Mouse (Mus musculus) c-Kit-positive CD71-positive TER-119-negative erythroid progenitor cells, embryonic 14.5 days (primary cell): ENCODE results near the gene Exosc9.

ENCODE experiments used
- DNase-seq: peaks from one replicate; pipeline ENCODE4 v3.0.0-alpha.2; 2013; ENCODE audit warnings: low read depth

Exosc9 gene

DNA sequence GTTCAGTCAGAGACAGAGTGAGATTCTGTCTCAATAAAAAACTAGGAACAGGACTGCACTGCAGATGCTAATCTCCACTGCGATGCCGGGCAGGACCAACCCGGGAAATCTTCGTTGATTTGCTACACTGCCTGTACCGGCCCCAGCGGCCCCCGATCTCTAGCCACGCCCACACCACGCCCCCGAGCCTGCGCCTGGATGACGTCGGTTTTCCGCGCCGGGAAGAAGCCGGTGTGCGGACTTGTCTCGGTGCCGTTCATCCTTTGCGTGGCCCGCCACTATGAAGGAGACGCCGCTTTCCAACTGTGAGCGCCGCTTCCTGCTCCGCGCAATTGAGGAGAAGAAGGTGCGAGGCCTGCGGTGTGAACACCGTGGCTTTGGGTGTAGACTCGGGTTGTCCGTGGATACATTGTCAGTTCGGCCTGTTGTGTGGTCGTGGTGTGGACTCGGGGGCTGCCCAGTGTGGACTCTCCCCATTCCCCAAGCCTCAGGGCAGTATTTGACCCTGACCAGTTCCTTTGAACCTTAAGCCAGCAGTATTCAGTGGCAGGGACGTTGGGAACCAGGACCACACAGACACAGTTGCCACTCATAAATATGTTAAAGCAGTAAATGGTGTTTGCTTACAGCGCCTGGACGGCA, at the start of gene Exosc9:
Gene Exosc9, plus strand, starts transcription at position 201 of the 642 bp plus-strand sequence.
- peak; percentile 68 for DNase-seq

DNA sequence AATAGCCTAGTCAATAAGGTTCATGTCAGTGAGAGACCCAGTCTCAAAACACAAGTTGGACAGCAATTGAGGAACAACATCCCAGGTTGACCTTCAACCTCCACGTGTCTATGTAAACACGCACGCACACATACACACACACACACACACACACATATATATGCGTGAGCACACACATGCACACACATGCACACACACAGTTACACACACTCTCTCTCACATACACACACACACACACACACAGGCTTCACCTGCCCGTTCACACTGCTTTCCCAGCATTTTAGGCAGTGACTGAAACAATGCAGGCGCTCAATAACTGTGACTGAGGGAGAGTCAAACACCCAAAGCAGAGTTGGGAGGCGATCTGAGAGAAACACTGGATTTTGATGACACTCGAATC, 47.1 kb upstream of the Exosc9 start:
- no peak for DNase-seq

DNA sequence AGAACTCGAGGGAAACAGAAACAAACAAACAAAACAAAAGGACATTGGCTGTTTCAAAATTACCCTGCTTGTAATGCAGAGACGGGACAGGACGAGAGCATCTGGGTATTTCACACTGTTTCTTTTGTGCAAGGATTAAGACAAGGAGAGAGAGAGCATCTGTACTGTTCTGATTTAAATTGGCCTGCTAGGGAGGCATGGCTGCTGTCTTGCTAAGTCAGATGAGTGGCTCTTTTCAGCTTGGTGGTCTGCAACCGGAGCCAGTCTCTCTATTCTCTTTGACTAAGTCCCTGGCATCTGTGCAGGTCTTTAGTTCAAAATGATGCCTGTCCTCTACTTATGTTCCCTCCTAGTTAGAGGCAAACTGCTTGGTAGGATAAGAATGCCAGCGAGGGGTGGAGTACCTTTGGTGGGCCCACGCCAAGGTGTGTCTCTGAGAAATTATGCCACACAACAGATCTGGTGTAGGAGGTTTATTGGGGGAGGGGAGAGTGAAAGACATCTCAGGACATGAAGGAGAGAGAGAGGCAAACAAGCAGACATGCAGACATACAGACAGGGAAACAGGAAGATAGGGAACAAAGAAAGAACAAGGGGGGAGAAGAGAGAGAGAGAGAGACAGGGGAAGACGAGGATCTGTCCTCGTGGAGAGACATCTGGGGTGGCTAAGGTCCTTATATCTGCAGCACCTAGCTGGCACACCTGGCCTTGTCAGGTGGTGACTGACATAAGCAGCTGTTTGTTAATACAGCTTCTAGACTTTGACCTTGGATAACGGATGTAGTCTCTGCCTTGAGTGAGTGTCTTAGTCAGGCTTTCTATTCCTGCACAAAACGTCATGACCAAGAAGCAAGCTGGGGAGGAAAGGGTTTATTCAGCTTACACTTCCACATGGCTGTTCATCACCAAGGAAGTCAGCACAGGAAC, 46.3 kb upstream of the Exosc9 start:
- no peak for DNase-seq

DNA sequence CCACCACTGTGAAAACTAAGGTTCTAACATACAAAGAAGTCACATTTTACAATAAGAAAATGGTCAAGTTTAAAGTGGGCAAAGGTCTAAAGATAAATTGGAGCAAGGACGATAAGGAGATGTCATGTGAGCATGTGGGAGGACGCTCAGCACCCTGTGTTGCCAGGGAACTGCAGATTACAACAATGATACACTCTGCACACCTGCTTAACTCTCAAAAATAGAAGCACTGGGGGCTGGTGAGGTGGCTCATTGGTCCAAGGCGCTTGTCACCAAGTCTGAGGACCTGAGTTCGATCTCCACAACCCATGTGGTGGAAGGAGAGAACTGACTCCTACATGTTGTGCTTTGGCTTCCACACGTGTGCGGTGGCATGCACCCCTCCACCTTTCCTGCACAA, 40.9 kb upstream of the Exosc9 start:
- no peak for DNase-seq

DNA sequence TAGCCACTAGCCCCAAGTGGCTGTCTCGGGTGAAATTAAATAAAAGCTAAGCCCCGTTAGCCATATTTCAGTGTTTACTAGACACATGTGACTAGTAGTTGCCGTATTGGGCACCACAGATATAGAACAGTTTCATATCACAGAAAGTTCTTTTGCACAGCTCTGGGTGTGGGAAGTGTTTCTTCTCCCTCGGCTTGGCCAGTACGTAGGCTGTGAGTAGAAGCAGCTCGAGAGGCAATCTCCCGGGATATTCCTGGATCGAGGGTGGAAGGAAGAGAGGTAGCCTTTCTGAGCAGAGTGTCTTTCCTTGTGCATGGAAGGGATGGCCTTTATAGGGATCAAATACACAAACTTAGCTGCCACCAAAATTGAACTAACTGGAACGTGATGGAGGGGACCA, 36.2 kb upstream of the Exosc9 start:
- no peak for DNase-seq

DNA sequence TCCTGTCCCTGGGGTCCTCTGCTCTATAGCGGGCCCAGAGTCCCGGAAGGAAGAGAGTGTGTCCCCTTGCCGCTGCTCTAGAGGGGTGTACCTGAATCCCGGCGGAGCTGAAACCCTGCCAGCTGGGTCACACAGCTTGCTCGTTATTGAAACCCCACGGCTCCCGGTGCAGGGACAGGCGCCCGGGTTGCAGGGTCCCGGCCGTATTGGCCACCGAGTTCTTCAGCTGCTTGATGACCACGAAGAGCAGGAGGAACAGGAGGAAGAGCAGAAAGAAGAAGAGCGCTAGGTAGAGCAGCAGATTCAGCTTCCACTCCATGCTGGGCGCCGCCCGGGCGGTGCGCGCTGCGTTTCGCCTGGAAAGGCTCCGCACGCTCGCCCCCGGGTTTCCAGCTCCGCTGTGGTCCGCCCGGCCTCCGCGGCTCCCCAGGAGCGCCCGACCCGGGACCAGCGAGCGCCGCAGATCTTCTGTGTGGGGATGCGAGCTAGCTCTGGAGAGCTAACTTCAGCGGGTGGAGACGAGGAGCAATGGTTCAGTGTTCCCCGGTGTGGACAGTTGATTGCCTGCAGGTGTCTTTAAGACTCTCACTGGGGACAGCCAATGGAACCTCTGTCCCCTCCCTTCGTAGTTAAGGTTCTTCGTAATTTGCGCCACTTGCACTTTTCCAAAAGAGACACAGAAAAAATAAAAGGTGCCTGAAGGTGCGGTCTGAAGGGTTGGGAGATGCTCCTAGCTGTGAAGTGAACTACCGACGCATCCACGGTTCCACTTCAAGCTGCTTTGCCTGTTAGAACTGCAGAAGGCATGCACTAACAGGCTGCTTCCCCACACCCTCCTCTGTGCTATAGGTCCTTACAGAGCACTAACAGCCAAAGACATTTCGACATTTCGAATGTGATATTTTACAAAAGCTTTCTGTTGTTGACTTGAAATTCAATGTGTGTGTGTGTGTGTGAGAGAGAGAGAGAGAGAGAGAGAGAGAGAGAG, 31.0 kb upstream of the Exosc9 start, which contains the start of gene Gm11549:
Gene Gm11549, minus strand, starts transcription at position 741 of the 988 bp plus-strand sequence.
- no peak for DNase-seq

DNA sequence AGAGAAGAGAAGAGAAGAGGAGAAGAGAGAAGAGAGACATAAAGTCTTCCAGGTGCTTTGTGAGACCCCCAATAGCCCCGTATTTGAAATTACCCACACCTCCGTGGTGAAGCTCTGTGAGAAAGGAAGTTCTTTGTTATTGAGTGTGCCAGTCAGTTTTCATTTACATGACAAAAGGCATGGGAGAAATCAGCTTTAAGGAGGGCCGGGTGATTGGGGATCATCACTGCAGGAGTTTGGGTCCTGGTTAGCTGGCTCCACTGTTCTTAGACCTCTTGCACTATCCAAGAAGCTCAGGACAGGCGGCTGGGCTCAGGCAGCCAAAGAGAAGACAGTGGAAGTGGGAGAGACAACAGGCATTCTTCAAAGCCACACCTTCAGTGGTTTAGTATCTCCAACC, 30.3 kb upstream of the Exosc9 start:
- DNase-seq = no peak

DNA sequence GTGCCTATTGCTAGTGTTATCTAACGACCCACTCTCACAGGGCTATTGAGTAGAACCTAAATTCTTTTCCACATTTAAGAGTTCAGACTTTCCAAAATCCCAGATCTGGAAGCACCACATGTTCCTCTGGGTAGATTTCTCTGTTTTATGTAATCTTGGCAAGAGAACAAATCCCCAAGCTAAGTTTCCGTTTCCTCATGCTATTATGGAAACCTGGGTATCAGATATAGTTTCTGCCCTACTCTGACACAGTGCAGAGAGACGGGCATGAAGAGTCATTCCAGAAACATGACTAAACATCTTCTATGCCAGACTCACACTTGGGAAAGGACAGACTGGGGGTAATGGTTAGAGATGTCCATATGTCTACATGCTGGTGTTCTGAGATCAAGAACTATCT, 27.9 kb upstream of the Exosc9 start:
- DNase-seq = no peak

DNA sequence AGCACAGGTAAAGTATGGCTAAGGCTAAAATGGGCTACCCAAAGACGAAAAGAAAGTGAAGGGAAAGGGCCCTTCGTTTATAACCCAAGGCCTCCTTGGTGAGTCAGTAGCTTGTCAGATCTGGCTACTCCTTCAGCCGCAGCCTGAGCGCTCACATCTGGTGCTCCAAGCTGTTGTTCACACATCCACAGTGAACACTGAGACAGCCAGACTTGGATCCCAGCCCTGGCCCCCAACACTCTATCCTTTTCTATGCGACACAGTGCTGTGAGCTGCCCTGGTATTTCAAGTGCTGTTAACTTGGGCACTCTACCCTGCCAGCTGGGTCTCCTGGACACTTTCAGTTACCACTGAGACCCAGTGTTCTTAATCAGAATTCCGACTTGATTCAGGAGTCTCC, 22.1 kb upstream of the Exosc9 start:
- DNase-seq = no peak

DNA sequence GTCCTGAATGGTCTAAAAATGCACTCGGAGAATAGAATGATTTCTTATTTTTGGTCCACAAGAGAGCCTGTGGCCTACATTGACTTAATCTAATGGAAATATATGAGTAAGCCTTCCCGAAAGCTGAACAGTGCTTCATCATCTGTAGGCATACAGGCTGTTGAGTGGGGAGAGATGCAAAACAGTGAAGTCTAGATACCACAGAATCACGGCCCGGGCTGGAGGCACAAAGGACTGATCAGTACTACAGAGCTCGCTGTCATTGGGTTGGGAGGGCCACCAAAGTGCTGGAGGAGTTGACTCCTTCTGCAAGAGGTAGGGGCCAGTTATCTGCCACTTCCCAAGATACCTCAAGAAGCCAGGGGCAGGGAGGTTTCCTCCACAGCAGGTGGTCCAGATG, 21.6 kb upstream of the Exosc9 start:
- DNase-seq = no peak

DNA sequence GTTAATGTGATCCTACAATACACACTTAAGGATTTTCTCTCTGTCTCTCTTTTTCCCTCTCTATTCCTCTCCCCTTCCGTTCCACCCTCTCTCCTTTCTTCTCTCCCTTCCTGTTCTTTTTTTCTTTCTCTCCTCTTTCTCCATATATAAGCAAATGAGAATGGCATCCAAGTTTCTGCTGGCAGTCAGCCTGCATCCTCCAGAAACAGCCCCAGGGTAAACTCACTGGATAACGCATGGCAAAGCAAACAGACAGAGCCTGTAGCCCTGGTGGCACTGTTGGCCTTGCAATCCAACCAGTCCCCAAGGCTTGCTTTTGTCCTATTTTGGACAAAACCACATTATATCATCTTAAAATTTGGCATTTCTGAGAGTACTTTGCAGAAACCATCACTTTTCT, 21.2 kb upstream of the Exosc9 start:
- no peak for DNase-seq

DNA sequence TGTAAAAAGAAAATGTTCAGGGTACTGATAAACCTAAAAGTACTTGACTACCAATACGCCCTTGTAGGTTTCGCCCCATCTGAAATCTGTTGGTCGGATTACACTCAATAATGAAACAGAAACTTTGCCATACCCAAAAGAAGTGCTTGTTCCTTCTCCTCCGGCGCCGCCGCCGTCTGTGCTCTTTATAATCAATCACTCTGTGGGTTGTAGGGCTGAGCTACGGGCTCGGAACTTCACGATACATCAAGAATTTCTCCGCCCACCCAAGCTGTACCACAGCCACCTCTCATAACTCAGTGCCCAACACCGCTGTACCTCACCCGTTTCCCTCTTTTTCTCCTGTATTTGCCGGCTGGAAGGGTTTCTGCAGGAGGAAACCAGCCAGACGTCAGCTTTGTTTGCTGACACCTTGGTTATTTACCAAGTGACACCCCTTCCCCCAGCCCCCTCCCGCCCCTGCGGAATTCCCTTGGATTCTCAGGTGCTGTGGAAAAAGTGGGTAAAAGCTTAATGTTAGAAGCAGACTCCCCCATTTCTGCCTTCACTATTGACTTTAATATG, 20.3 kb upstream of the Exosc9 start:
- no peak for DNase-seq

DNA sequence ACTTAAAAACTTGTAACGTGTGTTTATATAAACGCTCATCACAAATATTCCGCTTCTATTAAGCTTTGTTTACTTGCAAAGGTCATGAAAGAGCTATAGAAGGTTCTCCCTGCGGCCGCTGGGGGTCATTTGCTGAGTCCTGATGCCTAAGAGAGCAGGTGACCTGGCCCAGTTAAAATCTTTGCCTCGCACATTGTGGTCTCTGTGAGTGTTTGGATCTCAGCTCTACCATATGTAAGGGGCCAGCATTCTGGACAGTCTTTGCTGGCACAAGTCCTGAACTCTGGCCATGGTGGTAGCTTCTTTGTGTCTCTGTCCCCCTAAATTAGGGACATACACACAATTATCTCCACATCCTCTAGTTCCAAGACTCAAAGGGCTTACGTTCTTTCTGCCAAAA, 19.7 kb upstream of the Exosc9 start:
- no peak for DNase-seq

DNA sequence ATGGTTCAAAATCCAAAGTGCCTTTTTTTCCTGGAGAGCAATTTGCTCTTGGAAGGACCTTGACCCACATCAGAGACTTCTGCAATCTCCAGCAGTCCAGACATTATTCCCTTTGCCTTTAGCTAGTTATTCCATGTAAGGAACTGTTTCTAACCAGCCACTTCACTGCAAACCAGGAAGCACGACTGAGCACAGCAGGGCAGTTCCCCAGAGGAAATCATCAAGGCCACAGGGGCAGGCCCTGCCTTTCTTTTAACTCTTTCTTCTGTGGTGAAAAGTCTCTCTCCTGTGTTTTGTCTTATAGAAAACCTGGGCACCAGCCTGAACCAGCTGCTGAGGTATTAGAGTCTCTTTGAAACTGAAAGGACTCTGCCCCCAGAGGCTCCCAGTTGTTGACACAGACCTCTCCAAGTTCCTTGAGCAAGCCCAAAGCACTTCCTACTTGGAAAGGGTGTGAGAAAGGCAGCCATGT, 19.2 kb upstream of the Exosc9 start:
- no peak for DNase-seq

DNA sequence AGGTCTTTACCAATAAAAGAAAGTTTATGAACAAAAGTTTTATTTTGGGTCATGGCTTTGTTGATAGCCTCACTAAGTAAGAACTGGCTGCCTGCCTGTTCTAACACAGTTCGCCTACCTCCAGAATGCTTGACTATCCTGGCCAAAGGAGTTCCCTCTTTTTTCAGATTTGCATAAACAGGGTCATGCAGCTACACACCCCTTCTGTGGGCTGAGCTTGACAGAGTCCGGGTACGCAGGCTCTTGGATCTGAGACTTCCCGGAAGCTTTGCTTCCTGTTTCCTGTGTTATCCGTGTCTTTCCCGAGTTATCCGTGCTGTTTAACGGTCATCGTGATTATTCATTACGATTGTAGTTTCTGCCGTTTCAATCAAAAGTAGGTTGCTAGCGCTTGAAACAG, 16.4 kb upstream of the Exosc9 start:
- no peak for DNase-seq

DNA sequence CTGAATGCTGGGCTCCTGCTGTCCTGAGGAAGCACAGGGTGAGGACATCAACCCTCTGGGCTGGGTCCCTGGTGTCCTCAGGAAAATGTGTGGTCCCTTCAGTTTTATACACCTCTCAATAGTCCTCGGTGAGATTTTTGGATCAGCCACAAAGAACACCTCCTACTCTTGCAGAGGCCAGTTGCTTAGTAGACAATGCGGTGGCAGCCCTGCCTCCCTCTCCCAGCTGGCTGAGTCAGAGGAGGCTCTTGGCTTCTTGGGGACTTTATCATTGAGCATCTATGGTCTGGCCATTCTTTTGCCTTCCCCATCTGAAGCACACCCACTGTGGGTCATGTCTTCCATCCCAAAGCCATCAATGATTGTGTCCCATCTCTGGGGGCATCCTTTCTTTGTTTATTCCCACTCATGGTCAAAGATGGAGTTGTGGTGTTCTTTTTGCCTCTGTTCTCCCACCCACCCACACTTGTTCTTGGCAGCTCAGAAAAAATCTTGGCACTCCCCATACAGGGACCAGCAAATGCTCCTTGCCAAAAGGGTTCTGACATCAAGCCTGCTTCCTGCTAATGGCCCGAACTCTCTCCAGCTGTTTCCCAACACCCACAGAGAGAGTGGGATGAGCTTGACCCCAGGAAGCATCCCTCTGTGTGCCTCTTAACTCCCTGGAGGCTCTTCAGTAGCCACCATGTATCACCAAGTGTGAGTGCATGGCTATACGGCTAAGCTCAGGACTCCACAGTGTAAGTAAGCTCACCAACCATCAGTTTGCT, 14.5 kb upstream of the Exosc9 start:
- no peak for DNase-seq

DNA sequence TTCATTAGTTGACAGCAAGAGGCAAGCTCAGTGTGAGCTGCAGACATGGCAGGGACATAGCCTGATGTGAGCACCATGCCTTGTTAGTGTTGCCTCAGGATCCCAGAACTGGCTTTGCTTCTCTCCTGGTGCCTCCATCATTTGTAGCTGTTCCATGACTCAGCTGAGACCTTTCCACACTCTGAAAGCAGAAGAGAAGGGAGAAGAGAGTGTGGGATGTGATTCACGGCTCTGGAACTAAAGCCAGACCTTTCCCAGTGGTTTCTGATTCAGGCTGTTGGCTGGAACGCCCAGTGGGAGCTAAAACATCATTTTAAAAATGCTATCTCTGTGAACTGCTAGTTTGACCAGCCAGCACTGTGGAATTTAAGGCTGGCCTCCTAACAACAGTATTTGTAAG, 11.7 kb upstream of the Exosc9 start:
- DNase-seq = no peak

DNA sequence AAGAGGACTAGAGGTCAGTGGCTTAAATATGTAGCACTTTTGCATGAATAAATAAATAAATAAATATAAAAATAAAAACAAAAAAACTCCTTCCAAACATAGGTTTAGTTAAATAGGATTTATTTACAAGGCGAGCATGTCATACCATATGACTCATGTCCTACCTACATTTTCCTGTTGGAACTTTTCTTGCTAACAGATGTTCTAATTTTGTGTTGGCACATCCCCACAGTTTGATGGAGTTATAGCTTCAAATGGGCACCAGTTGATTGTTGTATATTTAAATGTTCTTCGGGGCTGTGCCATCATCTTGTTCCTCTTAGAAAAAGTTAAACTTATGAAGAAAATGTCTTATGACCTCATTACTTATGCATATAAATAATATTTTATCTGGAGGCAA, 11.0 kb upstream of the Exosc9 start:
- DNase-seq = no peak

DNA sequence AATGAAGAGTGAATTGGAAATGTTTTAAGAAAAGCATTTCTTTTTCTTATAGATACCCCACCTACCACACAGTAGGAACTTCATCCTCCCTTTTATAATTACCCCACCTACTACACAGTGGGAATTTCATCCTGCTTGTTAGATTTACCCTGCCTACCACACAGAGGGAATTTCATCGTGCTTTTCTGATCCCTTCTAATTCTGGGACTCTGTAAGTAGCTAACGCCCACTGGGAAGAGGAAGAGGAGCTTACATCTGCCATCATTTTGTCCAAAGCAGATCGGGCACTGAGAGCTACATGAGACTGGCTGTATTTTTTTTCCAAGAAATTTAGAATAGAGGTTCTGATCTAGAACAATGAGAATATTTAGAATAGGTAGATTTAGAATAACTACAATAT, 7.4 kb upstream of the Exosc9 start:
- DNase-seq = no peak

DNA sequence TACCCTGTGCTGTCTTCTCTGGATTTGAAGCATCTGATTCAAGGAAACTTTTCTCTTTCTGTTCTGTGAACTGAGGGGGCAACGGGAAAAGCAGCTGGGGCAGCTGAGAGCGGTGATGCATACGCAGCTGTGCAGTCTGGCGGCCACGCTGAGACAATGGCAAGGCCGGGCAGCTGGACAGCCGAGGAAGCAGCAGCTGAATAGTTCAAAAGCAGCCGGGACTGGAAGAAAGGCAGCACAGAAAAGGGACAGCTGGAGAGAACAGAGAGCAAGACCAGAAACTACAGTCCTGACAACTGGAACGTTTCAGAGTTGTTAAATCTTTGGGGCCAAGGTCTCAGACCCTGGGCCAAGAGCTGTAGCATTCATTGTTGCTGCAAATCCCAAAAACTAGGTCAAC, 1.1 kb upstream of the Exosc9 start:
- DNase-seq = no peak

DNA sequence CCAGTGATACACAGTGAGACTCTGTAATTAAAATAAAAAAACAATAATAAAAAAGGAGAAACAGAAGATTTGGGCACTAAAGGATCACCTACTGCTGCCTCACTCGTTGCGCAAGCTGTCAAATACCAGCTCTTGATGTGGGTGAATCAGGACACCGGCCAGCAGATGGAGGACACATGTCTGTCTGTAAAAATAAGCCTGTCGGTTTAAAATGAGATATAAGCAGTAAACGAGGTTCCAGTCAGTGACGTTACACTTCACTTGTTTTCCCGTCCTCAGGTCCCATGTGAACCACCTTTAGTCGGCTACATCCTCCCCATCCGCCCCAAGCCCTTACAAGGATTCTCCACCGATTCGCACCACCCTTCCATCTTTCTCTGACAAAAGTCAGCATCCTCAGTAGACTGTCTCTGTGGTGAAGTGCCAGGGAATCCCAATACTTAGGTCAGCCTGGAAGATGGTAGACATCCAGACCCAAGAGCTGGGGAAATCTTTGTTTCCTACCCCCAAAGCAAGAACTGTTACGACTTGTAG, 488 bp upstream of the Exosc9 start:
- DNase-seq = no peak
